Mouse (Mus musculus) forebrain, embryonic 14.5 days (tissue): Measurements from ENCODE around the gene Gm20683. TPM values are rescaled to one million over a fixed set of nuclear protein-coding genes. Genes with fewer than 3 reads are reported as not detected.

Experiments
- ATAC-seq: fragments of 200-750 bp; cut with Nextera tagmentation; 2 replicates; pipeline ENCODE4 v1.8.0; 2017; ENCODE audit warnings: mild to moderate bottlenecking, moderate library complexity
- DNase-seq: peaks from one replicate; pipeline ENCODE4 v3.0.0-alpha.2; 2015; ENCODE audit warnings: low spot score
- H3K27ac ChIP-seq: fragments of 300-500 bp; sonication (generic); 2 replicates; pipeline ENCODE4 v1.5.1; 2014; ENCODE audit warnings: low read depth, mild to moderate bottlenecking, control low read depth, low read length, moderate library complexity
- H3K27me3 ChIP-seq: fragments of 300-500 bp; sonication (generic); replicated peaks from 2 replicates; pipeline ENCODE4 v1.6.1; 2014; ENCODE audit warnings: low read length, control low read depth, mixed read lengths; ENCODE audit not compliant: control insufficient read depth, insufficient read depth
- H3K36me3 ChIP-seq: fragments of 300-500 bp; sonication (generic); 2 replicates; pipeline ENCODE4 v1.6.1; 2014; ENCODE audit warnings: low read length, control low read depth; ENCODE audit not compliant: control insufficient read depth, insufficient read depth
- H3K4me1 ChIP-seq: fragments of 300-500 bp; sonication (generic); 2 replicates; pipeline ENCODE4 v1.6.1; 2014; ENCODE audit warnings: antibody characterized with exemption, low read length, control low read depth; ENCODE audit not compliant: control insufficient read depth, insufficient read depth
- H3K4me2 ChIP-seq: fragments of 300-500 bp; sonication (generic); 2 replicates; pipeline ENCODE4 v1.6.1; 2014; ENCODE audit warnings: mild to moderate bottlenecking, control low read depth, low read length
- H3K4me3 ChIP-seq: fragments of 300-500 bp; sonication (generic); 2 replicates; pipeline ENCODE4 v1.5.1; 2014; ENCODE audit warnings: low read depth, low read length, control low read depth
- H3K9ac ChIP-seq: fragments of 300-500 bp; sonication (generic); 2 replicates; pipeline ENCODE4 v1.6.1; 2014; ENCODE audit warnings: mild to moderate bottlenecking, low read length, control low read depth, moderate library complexity
- H3K9me3 ChIP-seq: fragments of 300-500 bp; sonication (generic); replicated peaks from 2 replicates; pipeline ENCODE4 v1.6.1; 2016; ENCODE audit warnings: low read length, control low read depth, mixed read lengths; ENCODE audit not compliant: control insufficient read depth
- WGBS: fragments of 180-500 bp; shearing (Covaris S2); extraction: QIAGEN DNeasy Blood & Tissue Kit; methylation state at CpG from one replicate; pipeline ENCODE4 v1.1.7; 2014; 5-methylcytosine and 5-hydroxymethylcytosine counted together
- polyA plus RNA-seq: library from polyadenylated mRNA; unstranded; fragments of >200 nt; fragmentation: Nextera tagmentation; extraction: Ambion mirVana; gene quantifications from 2 replicates; pipeline ENCODE4 v1.2.1, GENCODE M21; 2014

Gene Gm20683
- polyA plus RNA-seq = 5.1 and 6.2 TPM in 2 replicates

DNA sequence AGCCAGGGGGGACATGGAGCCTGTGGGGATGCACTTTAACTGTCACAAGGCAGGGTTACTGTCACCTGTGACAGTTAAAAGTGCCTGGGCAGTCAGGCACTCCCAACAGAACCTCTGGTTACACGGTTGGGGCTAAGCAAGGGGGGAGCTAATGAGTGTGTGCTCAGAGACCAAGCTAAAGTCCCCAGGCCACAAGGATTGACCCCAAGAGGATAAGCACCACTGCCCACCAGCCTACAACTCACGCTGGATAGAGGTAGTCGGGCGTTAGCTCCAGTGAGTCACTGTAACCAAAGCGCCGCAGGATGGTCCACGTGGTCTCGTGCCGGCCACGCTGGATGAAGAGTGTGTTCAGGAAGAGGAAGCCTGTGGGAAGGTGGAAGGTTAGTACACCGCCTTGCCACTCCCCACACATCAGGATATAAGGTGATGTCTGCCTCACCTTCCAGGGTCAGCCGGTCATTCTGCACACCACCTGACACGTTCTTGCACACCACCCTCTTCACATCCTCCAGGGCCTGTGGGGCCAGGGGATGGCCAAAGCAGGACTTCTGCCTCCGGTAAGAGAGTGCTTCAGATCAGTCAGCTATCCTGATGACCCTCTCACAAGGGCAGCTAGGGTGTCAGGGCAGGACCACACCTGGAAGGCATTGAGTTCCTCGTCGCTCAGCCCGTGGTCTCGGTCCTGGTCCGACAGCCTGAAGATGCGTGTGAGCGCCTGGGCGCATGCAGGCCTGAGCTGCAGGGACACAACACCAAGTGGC is at the start of gene Gm20683:
Gene Gm20683 (minus strand): TSS at position 647 of the 764 bp plus-strand sequence.
- Histone ChIP-seq H3K9ac (no peak within 1 kb of the TSS), H3K9me3 (no peaks in the 10 kb centered on the region), H3K4me1 (peaks cover 21% of the 10 kb centered on the region), H3K27ac (no peak within 1 kb of the TSS), H3K27me3 (no peaks in the 10 kb centered on the region), H3K36me3 (peaks cover 49% of the 10 kb centered on the region), H3K4me3 (no peak within 1 kb of the TSS), H3K4me2 (no peak within 1 kb of the TSS)
- ATAC-seq = no peak
- no peak for DNase-seq
- 94% methylated on average over 22 of the region's 22 CpGs for WGBS

DNA sequence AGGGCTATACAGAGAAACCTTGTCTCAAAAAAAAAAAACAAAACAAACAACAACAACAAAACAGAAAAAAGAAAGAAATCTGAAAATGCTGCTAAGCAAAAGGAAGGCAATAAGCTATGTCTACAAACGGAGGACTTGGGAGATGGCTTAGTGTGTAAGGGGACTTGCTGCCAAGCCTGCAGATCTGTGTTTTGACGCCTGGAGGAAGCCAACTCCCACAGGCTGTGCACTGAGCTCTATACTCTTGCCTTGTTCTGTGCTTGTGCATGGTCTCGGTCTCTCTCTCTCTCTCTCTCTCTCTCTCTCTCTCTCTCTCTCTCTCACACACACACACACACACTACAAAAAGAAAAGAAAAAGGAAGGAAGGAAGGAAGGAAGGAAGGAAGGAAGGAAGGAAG is 47.3 kb upstream of the Gm20683 start:
- DNase-seq (no peak), ATAC-seq (no peak)
- WGBS = 85% methylated on average over 3 of the region's 3 CpGs
- no peaks in the 10 kb centered on the region for H3K9me3 ChIP-seq
- peaks cover 34% of the 10 kb centered on the region for H3K36me3 ChIP-seq
- H3K4me2 ChIP-seq = no peak overlapping the region
- no peak overlapping the region for H3K9ac ChIP-seq
- H3K4me1 ChIP-seq = no peaks in the 10 kb centered on the region
- no peaks in the 10 kb centered on the region for H3K27me3 ChIP-seq
- H3K4me3 ChIP-seq = no peak overlapping the region
- no peak overlapping the region; the same call in 1 of the 2 replicates for H3K27ac ChIP-seq

DNA sequence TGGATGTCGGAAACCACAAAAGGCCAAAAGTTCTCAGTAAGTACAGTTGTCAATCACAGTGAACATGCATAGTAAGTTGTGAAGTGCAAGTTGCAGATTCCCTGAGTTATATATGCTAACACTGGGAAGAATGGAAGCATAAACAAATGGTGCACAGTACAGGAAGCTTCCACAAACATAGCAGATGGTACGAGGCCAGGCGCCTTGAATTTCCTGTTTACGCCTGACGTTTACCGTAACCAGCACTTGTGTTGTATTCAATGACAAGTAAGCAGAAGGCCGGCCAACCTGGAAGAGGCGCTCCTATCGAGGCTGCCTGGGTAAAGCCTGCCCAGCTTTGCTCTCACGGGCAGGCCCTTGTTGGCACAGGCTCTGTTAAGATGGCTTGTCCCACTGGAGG is 45.9 kb upstream of the Gm20683 start:
- Histone ChIP-seq H3K9me3 (no peaks in the 10 kb centered on the region), H3K4me1 (no peaks in the 10 kb centered on the region), H3K4me3 (no peak overlapping the region), H3K27me3 (no peaks in the 10 kb centered on the region), H3K36me3 (peaks cover 48% of the 10 kb centered on the region), H3K27ac (no peak overlapping the region), H3K4me2 (no peak overlapping the region), H3K9ac (no peak overlapping the region)
- DNase-seq (no peak), ATAC-seq (no peak)
- 85% methylated on average over 10 of the region's 10 CpGs for WGBS

DNA sequence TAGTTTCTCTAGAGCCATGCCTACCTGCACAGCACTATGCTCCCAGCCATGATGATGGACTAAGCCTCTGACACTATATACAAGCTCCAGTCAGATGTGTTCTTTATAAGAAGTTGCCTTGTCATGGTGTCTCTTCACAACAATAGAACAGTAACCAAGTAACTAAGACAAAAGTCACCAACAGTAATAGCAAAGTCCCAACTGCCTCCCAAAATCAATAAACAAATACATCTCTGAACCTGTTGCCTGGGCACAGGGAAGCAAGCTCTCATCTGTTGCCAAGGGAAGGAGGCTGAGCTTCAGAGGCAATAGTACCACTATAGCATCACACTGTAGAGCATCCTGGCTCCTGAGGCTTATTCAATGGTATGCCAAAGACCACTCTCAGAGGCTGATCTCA is 45.2 kb upstream of the Gm20683 start:
- no peaks in the 10 kb centered on the region for H3K27me3 ChIP-seq
- ATAC-seq (no peak), DNase-seq (no peak)
- peaks cover 54% of the 10 kb centered on the region for H3K36me3 ChIP-seq
- no peaks in the 10 kb centered on the region for H3K4me1 ChIP-seq
- no peak overlapping the region for H3K9ac ChIP-seq
- no peak overlapping the region for H3K4me3 ChIP-seq
- no peak overlapping the region for H3K4me2 ChIP-seq
- H3K27ac ChIP-seq = no peak overlapping the region
- H3K9me3 ChIP-seq = no peaks in the 10 kb centered on the region

DNA sequence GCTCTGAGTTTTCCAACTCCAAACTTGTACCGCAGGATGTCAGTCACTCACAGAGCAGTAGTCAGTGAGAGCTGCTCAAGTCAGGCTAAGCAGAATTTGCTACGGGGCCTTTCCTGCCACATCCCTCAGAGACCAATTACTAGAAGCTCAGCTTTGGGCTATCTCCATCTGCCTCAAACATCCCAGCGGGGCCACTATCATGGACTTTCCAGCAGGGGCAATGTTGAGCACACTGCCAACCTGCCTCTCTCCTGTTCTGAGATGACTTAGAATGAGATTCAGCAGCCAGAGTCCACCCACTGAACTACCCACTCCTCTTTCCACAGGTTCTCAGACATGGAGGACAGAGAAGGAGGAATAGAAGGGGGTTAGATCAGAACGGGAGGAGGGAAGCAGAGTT is 44.1 kb upstream of the Gm20683 start:
- no peak overlapping the region for H3K4me2 ChIP-seq
- H3K27ac ChIP-seq = no peak overlapping the region
- peaks cover 51% of the 10 kb centered on the region for H3K36me3 ChIP-seq
- DNase-seq (no peak), ATAC-seq (no peak)
- no peak overlapping the region for H3K4me3 ChIP-seq
- H3K27me3 ChIP-seq = no peaks in the 10 kb centered on the region
- H3K9ac ChIP-seq = no peak overlapping the region
- no peaks in the 10 kb centered on the region for H3K9me3 ChIP-seq
- no peaks in the 10 kb centered on the region for H3K4me1 ChIP-seq
- 67% methylated on average over 4 of the region's 4 CpGs for WGBS

DNA sequence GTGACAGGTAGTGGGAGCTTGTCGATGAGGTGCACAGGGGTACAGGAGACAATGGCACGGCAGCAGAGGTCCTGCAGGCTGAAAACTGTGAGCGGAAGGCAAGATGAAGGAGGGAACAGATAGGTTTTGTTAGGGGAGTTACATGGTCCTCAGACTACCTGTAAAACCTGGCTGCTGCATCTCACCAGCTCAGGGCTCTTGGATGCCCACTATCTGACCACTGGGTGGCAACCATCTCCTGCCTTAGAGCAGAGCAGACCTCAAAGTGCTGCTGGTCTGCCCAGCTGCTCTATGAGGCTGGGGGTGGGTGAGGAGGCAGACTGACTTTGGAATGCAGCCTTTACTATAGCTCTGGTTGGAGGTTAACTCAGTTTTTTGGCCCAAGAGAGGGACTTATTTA is 42.3 kb upstream of the Gm20683 start:
- H3K36me3 ChIP-seq = peaks cover 44% of the 10 kb centered on the region
- H3K4me3 ChIP-seq = no peak overlapping the region
- H3K9ac ChIP-seq = no peak overlapping the region
- 85% methylated on average over 3 of the region's 3 CpGs for WGBS
- H3K27ac ChIP-seq = no peak overlapping the region
- DNase-seq = no peak
- ATAC-seq = no peak
- H3K4me2 ChIP-seq = no peak overlapping the region
- H3K27me3 ChIP-seq = no peaks in the 10 kb centered on the region
- no peaks in the 10 kb centered on the region for H3K4me1 ChIP-seq
- no peaks in the 10 kb centered on the region for H3K9me3 ChIP-seq

DNA sequence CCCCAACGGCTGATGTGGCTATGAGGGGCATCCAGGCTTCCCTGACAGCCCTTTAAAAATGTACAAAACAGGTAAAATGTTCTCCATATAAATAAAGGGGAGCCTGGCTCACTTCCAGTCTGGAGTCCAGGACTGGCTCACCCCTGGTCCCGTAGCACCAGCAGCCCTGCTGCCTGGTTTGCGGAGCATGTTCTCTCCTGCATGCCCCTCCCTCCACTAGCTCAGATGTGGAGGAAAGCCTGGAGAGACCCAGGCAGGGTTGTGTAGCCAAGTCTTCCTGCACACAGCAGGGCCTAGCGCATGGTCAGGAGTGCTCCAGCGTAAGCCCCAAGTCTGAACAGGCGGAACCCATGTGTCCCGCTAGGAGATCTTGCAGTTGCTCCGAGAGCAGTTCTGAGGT is 41.7 kb upstream of the Gm20683 start:
- Histone ChIP-seq H3K36me3 (peaks cover 46% of the 10 kb centered on the region), H3K4me1 (no peaks in the 10 kb centered on the region), H3K4me3 (no peak overlapping the region), H3K9me3 (no peaks in the 10 kb centered on the region), H3K4me2 (no peak overlapping the region), H3K9ac (no peak overlapping the region), H3K27me3 (no peaks in the 10 kb centered on the region), H3K27ac (no peak overlapping the region)
- DNase-seq (no peak), ATAC-seq (no peak)
- WGBS = 85% methylated on average over 8 of the region's 8 CpGs

DNA sequence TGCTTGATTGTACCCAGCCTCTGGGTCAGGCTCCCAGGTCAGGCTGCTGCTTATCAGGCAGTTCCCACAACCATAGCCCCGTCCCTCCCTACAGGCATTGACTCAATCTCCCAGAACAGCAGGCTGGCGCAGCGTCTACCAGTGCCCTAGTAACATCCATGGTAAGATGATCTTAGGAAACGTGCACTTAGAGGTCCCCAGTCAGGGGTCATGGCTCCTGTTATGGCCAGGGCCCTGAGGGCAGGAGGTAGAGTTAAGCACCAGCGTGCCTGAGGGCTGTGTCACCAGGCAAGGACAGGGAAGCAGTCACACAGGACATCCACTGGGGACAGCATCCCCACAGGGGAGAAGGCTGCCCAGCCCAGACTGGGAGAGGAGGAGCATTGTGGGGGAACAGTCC is 40.7 kb upstream of the Gm20683 start:
- Histone ChIP-seq H3K27me3 (no peaks in the 10 kb centered on the region), H3K9ac (no peak overlapping the region), H3K4me2 (no peak overlapping the region), H3K4me3 (no peak overlapping the region), H3K36me3 (peaks cover 45% of the 10 kb centered on the region), H3K4me1 (no peaks in the 10 kb centered on the region), H3K9me3 (no peaks in the 10 kb centered on the region), H3K27ac (no peak overlapping the region)
- 60% methylated on average over 5 of the region's 5 CpGs for WGBS
- no peak for DNase-seq
- ATAC-seq = no peak

DNA sequence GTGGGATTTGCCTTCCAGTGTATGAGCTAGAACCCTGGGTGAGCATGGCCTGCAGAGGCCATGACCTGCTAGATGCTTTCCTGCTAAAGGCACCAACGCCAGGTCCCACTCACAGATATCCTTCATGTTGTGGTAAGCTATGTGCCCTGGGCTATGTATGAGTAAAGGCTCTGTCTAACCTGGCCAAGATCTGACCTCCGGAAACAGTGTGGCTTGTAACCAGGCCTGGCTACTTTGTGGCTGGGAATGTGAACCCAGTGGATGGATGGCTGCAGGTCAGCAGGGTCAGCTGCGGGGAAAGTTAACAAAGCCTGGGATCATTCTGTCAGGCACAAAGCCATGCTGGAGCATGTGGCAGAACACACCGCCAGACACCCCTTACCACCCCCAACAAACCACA is 40.1 kb upstream of the Gm20683 start:
- Histone ChIP-seq H3K4me1 (no peaks in the 10 kb centered on the region), H3K9me3 (no peaks in the 10 kb centered on the region), H3K27me3 (no peaks in the 10 kb centered on the region), H3K27ac (peak overlapping the region; percentile 33; the same call in 1 of the 2 replicates), H3K9ac (peak overlapping the region; percentile 29), H3K4me2 (no peak overlapping the region), H3K36me3 (peaks cover 45% of the 10 kb centered on the region), H3K4me3 (no peak overlapping the region)
- ATAC-seq (no peak), DNase-seq (no peak)
- 39% methylated on average over 4 of the region's 4 CpGs for WGBS
